Mouse (Mus musculus) neural tube, embryonic 11.5 days (tissue): ENCODE results near the gene Gm7579. TPM values are rescaled to one million over a fixed set of nuclear protein-coding genes. Genes with fewer than 3 reads are reported as not detected.
A peak's percentile ranks its signal among the peaks of the same experiment; 100 is the strongest.
"Not testable (repeated sequence)": the region's sequence is repeated elsewhere in the genome, so short reads cannot be mapped to it uniquely, and the experiment has no call there.

ENCODE experiments used
- ATAC-seq: fragments of 200-750 bp; cut with Nextera tagmentation; 2 replicates; pipeline ENCODE4 v1.8.0; 2017; ENCODE audit warnings: moderate number of reproducible peaks, mild to moderate bottlenecking, moderate TSS enrichment, moderate library complexity; ENCODE audit not compliant: insufficient read depth, low FRiP score, low TSS enrichment
- DNase-seq: peaks from one replicate; pipeline ENCODE4 v3.0.0-alpha.2; 2015; ENCODE audit warnings: low spot score
- H3K27ac ChIP-seq: fragments of 300-500 bp; sonication (generic); 2 replicates; pipeline ENCODE4 v1.5.1; 2014; ENCODE audit warnings: low read depth, mild to moderate bottlenecking, low read length
- H3K27me3 ChIP-seq: fragments of 300-500 bp; sonication (generic); 2 replicates; pipeline ENCODE4 v1.6.1; 2014; ENCODE audit warnings: mild to moderate bottlenecking, low read length, mixed read lengths; ENCODE audit not compliant: control insufficient read depth, insufficient read depth
- H3K36me3 ChIP-seq: fragments of 300-500 bp; sonication (generic); 2 replicates; pipeline ENCODE4 v1.6.1; 2014; ENCODE audit warnings: mild to moderate bottlenecking, low read length, moderate library complexity, mixed read lengths; ENCODE audit not compliant: control insufficient read depth, insufficient read depth
- H3K4me1 ChIP-seq: fragments of 300-500 bp; sonication (generic); 2 replicates; pipeline ENCODE4 v1.6.1; 2014; ENCODE audit warnings: low read length, mixed read lengths; ENCODE audit not compliant: control insufficient read depth, insufficient read depth
- H3K4me2 ChIP-seq: fragments of 300-500 bp; sonication (generic); 2 replicates; pipeline ENCODE4 v1.6.1; 2014; ENCODE audit warnings: low read depth, mild to moderate bottlenecking, moderate library complexity
- H3K4me3 ChIP-seq: fragments of 300-500 bp; sonication (generic); 2 replicates; pipeline ENCODE4 v1.5.1; 2014; ENCODE audit warnings: low read depth, low read length
- H3K9ac ChIP-seq: fragments of 300-500 bp; sonication (generic); 2 replicates; pipeline ENCODE4 v1.6.1; 2014; ENCODE audit warnings: mild to moderate bottlenecking, low read length
- H3K9me3 ChIP-seq: fragments of 300-500 bp; sonication (generic); 2 replicates; pipeline ENCODE4 v1.6.1; 2016; ENCODE audit warnings: low read length; ENCODE audit not compliant: control insufficient read depth
- WGBS: fragments of 180-500 bp; shearing (Covaris S2); extraction: QIAGEN DNeasy Blood & Tissue Kit; methylation state at CpG from one replicate; pipeline ENCODE4 v1.1.7; 2014; 5-methylcytosine and 5-hydroxymethylcytosine counted together
- polyA plus RNA-seq: library from polyadenylated mRNA; unstranded; fragments of >200 nt; fragmentation: Nextera tagmentation; extraction: Ambion mirVana; gene quantifications from 2 replicates; pipeline ENCODE4 v1.2.1, GENCODE M21; 2014

Gm7579 gene
- polyA plus RNA-seq, 1 experiment from 2014 or later = not detected

DNA sequence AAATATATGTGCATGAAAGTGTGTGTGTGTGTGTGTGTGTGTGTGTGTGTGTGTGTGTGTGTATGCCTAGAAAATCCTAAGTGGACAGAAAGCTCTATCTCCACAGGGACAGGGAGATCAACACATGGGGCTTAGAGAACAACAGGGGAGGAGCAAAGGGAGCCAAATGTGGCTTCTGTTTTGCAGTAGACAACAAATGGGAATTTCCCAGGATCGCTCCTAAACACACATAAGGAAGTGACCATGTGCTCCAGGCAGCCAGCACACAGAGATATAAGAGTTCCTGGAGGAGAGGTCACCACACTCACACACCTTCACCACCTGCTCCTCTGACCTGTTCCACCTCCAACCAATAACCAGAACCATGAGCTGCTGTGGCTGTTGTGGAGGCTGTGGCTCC lies 10.6 kb upstream of the Gm7579 start, which contains the start of gene Krtap5-3:
Krtap5-3 (plus strand) TSS at position 301 of the 400 bp plus-strand sequence.
- WGBS = 47% methylated on average over 1 of the region's 1 CpGs
- no peak for DNase-seq

DNA sequence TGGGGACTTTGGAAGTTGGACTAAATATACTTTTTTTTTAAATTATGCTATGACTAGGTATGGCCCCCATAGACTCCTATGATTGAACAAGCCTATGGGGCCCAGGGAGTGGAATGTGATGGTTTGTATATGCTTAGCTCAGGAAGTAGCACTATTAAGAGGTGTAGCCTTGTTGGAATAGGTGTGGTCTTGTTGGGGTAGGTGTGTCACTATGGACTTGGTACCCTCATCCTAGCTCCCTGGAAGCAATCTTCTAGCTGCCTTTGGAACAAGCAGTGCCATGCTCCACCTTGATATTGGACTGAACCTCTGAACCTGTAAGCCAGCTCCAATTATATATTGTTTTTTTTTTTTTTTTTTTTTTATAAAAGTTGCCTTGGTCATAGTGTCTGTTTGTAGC lies 6.2 kb upstream of the Gm7579 start:
- Histone ChIP-seq H3K9me3 (no peaks in the 10 kb centered on the region), H3K27ac (no peak overlapping the region), H3K4me1 (no peaks in the 10 kb centered on the region), H3K27me3 (no peaks in the 10 kb centered on the region), H3K4me2 (no peak overlapping the region), H3K9ac (no peak overlapping the region), H3K36me3 (no peaks in the 10 kb centered on the region), H3K4me3 (no peak overlapping the region)
- ATAC-seq (no peak), DNase-seq (no peak)

More for the DNA sequence above, 10.6 kb upstream of the Gm7579 start, which contains the start of gene Krtap5-3:
- H3K27ac ChIP-seq = no peak within 1 kb of the TSS
- no peaks in the 10 kb centered on the region for H3K4me1 ChIP-seq
- no peak for ATAC-seq
- no peak within 1 kb of the TSS for H3K4me2 ChIP-seq
- H3K4me3 ChIP-seq = no peak within 1 kb of the TSS
- no peaks in the 10 kb centered on the region for H3K27me3 ChIP-seq
- no peak within 1 kb of the TSS for H3K9ac ChIP-seq
- H3K9me3 ChIP-seq = no peaks in the 10 kb centered on the region
- H3K36me3 ChIP-seq = no peaks in the 10 kb centered on the region

DNA sequence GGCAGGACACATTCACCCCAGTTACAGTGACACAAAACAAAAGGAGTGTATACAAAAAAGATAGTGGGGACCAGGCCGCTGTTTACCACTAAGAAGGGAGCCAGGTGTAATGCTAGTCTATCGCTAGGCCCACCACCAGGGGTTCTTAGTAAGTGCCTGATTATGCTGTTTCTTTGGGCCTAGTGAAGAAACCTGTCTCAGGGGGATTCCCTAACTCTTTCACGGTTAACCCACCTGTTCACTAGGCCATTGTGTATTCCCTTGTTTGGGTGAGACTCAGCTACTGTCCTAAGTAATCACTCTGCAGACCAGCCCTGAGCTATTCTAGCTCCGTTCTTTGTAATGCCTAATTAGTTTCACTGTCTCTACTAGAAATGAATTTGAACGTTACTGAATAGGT lies 4.8 kb upstream of the Gm7579 start:
- DNase-seq, H3K4me3 ChIP-seq, H3K9me3 ChIP-seq, H3K4me1 ChIP-seq, H3K27ac ChIP-seq, H3K9ac ChIP-seq, H3K36me3 ChIP-seq, ATAC-seq, H3K4me2 ChIP-seq, H3K27me3 ChIP-seq: not testable (repeated sequence)
- WGBS = 75% methylated on average over 5 of the region's 5 CpGs

DNA sequence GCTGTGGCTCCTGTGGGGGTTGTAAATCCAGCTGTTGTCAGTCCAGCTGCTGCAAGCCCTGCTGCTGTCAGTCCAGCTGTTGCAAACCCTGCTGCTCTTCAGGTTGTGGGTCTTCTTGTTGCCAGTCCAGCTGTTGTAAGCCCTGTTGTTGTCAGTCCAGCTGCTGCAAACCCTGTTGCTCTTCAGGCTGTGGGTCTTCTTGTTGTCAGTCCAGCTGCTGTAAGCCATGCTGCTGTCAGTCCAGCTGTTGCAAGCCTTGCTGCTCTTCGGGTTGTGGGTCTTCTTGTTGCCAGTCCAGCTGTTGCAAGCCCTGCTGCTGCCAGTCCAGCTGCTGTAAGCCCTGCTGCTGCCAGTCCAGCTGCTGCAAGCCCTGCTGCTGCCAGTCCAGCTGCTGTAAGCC lies 477 bp downstream of the Gm7579 start:
- not testable (repeated sequence) for H3K36me3 ChIP-seq, H3K9me3 ChIP-seq, H3K4me3 ChIP-seq, H3K9ac ChIP-seq, DNase-seq, H3K4me1 ChIP-seq, H3K27ac ChIP-seq, ATAC-seq, H3K4me2 ChIP-seq, H3K27me3 ChIP-seq
- WGBS = 72% methylated on average over 1 of the region's 1 CpGs

DNA sequence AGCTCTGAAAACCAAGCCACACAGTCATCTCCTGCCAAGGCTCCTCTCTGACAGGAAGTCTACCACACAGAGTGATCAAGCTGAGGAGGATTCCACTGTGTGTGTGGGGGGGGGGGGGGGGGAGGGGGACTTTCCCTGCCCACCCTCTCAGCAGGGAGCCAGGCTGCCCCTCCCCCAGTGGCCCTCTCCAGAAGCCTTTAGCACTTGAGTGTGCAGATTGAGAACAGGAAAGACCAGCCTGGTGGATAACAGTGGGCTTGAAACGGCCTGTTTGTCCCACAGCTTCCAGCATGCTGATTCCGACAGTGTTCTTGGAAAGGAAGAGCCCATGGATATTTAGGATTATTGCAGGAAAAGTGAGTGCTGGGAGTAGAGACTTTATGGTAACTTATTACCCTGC lies 12.9 kb downstream of the Gm7579 start:
- H3K4me1 ChIP-seq = no peaks in the 10 kb centered on the region
- no peak overlapping the region for H3K27ac ChIP-seq
- H3K27me3 ChIP-seq = no peaks in the 10 kb centered on the region
- WGBS = 59% methylated on average over 2 of the region's 2 CpGs
- H3K36me3 ChIP-seq = no peaks in the 10 kb centered on the region
- H3K9me3 ChIP-seq = no peaks in the 10 kb centered on the region
- H3K4me2 ChIP-seq = no peak overlapping the region
- H3K4me3 ChIP-seq = no peak overlapping the region
- ATAC-seq (no peak), DNase-seq (no peak)
- H3K9ac ChIP-seq = no peak overlapping the region

DNA sequence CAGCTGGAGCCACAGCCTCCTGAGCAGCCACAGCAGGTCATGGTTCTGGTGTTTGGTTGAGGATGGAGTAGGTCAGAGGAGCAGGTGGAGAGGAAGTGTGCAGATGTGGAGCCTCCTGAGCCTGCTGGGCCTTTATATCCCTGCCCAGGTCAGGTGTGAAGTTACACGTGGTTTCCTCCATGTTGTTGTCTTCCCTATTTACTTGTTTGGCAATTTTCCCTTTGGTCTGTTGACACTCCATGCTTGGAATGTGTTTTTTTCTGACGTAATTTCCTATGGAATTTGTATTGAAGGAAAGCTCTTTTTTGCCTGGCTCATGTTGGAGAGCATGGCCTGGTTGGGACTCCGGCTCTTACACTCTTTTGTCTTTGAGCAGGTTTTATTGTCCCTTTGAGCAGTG lies 18.2 kb downstream of the Gm7579 start, which contains the start of gene Krtap5-5:
Krtap5-5 (minus strand) TSS at position 101 of the 400 bp plus-strand sequence.
- H3K4me1 ChIP-seq, H3K27ac ChIP-seq, H3K27me3 ChIP-seq, H3K9me3 ChIP-seq, H3K4me3 ChIP-seq, ATAC-seq, H3K4me2 ChIP-seq, H3K36me3 ChIP-seq, H3K9ac ChIP-seq, DNase-seq: not testable (repeated sequence)
- 40% methylated on average over 3 of the region's 3 CpGs for WGBS

DNA sequence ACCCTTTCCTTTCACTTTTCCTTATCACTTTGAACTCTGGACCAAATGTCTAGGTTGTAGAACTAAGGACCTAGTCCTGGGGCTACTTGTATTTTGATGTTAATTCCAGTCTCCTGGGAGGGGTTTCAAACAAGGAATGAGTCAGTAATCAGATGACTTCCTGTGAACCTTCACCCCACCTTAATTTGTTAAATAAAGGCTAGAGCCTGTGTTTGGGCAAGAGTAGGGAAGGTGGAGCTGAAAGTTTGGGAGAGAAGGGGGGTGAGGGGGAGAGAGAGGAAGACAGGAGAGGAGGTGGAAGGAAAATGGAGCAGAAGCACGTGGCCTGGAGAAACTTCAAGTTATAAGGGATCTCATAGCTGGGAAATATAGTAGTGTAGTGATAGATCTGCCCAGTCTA lies 19.9 kb downstream of the Gm7579 start:
- ATAC-seq (no peak), DNase-seq (no peak)
- H3K27me3 ChIP-seq = no peaks in the 10 kb centered on the region
- no peaks in the 10 kb centered on the region for H3K36me3 ChIP-seq
- H3K9ac ChIP-seq = no peak overlapping the region
- H3K27ac ChIP-seq = no peak overlapping the region
- H3K4me2 ChIP-seq = no peak overlapping the region
- no peaks in the 10 kb centered on the region for H3K9me3 ChIP-seq
- no peaks in the 10 kb centered on the region for H3K4me1 ChIP-seq
- H3K4me3 ChIP-seq = no peak overlapping the region
- 45% methylated on average over 1 of the region's 1 CpGs for WGBS

DNA sequence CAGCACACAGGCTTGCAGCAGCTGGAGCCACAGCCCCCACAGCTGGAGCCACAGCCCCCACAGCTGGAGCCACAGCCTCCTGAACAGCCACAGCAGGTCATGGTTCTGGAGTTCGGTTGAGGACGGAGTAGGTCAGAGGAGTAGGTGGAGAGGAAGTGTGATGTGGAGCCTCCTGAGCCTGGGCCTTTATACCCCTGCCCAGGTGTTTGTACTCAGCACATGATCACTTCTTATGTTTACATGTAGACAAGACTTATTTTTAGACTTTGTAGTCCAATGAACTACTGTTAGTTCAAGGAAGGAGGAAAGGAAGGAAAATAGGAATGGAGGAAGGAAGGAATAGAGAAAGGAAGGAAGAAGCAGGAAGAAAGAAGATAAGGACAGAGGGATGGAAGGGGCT lies 29.3 kb downstream of the Gm7579 start, which contains the start of gene Gm40460:
Gm40460 (minus strand) TSS at position 101 of the 400 bp plus-strand sequence.
- H3K9ac ChIP-seq = no peak within 1 kb of the TSS
- H3K4me1 ChIP-seq = no peaks in the 10 kb centered on the region
- H3K27ac ChIP-seq = no peak within 1 kb of the TSS
- DNase-seq (no peak), ATAC-seq (no peak)
- H3K4me3 ChIP-seq = no peak within 1 kb of the TSS
- no peaks in the 10 kb centered on the region for H3K9me3 ChIP-seq
- H3K4me2 ChIP-seq = no peak within 1 kb of the TSS
- WGBS = 63% methylated on average over 2 of the region's 2 CpGs
- H3K36me3 ChIP-seq = no peaks in the 10 kb centered on the region
- H3K27me3 ChIP-seq = no peaks in the 10 kb centered on the region

DNA sequence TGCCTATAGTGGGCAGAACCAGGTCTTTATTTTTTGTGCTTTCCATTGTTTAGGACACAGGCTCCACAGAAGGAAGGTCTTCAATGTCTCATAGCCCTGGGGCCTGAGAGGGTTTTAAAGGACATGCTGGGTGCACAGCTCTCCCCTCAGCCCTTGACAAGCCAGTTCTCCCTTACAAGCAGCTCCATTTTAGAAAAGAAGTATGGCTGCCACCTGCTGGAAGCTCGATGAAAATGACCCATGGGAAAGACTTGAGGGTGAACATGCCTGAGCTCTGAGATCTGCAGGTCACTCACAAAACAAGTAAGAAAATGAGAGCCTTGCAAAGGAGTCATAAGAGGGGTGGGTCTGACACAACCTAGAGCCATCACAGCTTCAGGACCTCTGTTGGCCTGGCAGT lies 38.2 kb downstream of the Gm7579 start:
- DNase-seq (peak; percentile 38), ATAC-seq (no peak)
- Histone ChIP-seq H3K9ac (no peak overlapping the region), H3K4me2 (no peak overlapping the region), H3K36me3 (no peaks in the 10 kb centered on the region), H3K27ac (no peak overlapping the region), H3K9me3 (no peaks in the 10 kb centered on the region), H3K27me3 (no peaks in the 10 kb centered on the region), H3K4me1 (no peaks in the 10 kb centered on the region), H3K4me3 (no peak overlapping the region)
- 3% methylated on average over 1 of the region's 1 CpGs for WGBS
